17 mouse cellular contexts compared by ENCODE assay signal in genomic region chr3:78236920-78237319, GRCm38 (mm10).
DNase-seq lines count a peak whose midpoint lies in the region; ATAC-seq lines count a peak whose summit lies in the region.
"Had no signal": no experiment of that assay in that cellular context is flagged by ENCODE, and none has a peak within 500 bp of the region (broad histone marks: within the 10 kb centered on the region; RNA-seq: fewer than 3 reads in every experiment).

No protein-coding gene starts in this region.

- intact Hi-C loops in heart, postnatal 10 days (cut with DNase I): no loop called here
- intact Hi-C loops in left cerebral cortex, postnatal 4 days (cut with DNase I): no loop called here
- intact Hi-C loops in left cerebral cortex, postnatal 36 days (cut with DNase I): no loop called here

- peak; percentile 5 to 7 for DNase-seq in cerebellum, postnatal 14 days
- DNase-seq in heart, adult 11 months: peak; percentile 82
- no peak for DNase-seq in heart, postnatal 10 days
- peak; percentile 24 for DNase-seq in left cerebral cortex, postnatal 4 days
- no peak for DNase-seq in left cerebral cortex, postnatal 36 days (ENCODE audit: low spot score in 2 of 2)
- DNase-seq in right cerebral cortex, postnatal 4 days: peak; percentile 2
- no peak for DNase-seq in right cerebral cortex, adult 18-20 months
- DNase-seq: adrenal gland, postnatal 10 days; cerebellum, postnatal 36 days; gastrocnemius, adult 2 months; heart, postnatal 4 days; kidney, adult 9 months; liver, postnatal 0 days; thymus, postnatal 25 days had no signal

- no peak for ATAC-seq in cerebellum, adult (ENCODE audit: insufficient number of reproducible peaks, low FRiP score, low TSS enrichment)
- ATAC-seq: intestine, embryonic 15.5 days; liver, postnatal 0 days; lung, postnatal 0 days had no signal

Comparison
In these comparisons a context has a peak if more than half of its experiments do, and no peak if none do; other contexts are left out.
1. DNase-seq: peak in cerebellum, postnatal 14 days (2 of 2), heart, adult 11 months (single experiment), left cerebral cortex, postnatal 4 days (single experiment) and right cerebral cortex, postnatal 4 days (single experiment); none in heart, postnatal 10 days (0 of 2), left cerebral cortex, postnatal 36 days (0 of 2) and right cerebral cortex, adult 18-20 months (single experiment).